Mouse (Mus musculus) liver, adult 2 months (tissue): ENCODE measurements around the gene Foxp1.

ENCODE experiments used
- CTCF ChIP-seq: fragments of 200-500 bp; IDR thresholded peaks from 2 replicates; pipeline ENCODE4 v1.5.1; 2011; ENCODE audit warnings: low read depth, low read length, control low read depth
- POLR2A ChIP-seq: fragments of 200-500 bp; IDR thresholded peaks from 2 replicates; pipeline ENCODE4 v1.6.1; 2011; ENCODE audit warnings: low read length, control low read depth; ENCODE audit not compliant: insufficient read depth; ENCODE audit errors: extremely low read depth

- TF ChIP-seq CTCF (no peak), POLR2A (no peak)
These were observed 537.9 kb downstream of the Foxp1 start for GRCm38 (mm10) chr6:98984626-98985025.
